Mouse (Mus musculus) lung, embryonic 15.5 days (tissue): Measurements from ENCODE around the gene Rab11fip3. TPM values are rescaled to one million over a fixed set of nuclear protein-coding genes. Genes with fewer than 3 reads are reported as not detected.
A peak's percentile ranks its signal among the peaks of the same experiment; 100 is the strongest.

Experiments used
- ATAC-seq: fragments of 200-750 bp; cut with Nextera tagmentation; 2 replicates; pipeline ENCODE4 v1.8.0; 2017; ENCODE audit warnings: moderate number of reproducible peaks, borderline replicate concordance; ENCODE audit not compliant: low FRiP score, low TSS enrichment; ENCODE audit errors: extremely low read depth
- H3K27ac ChIP-seq: fragments of 300-500 bp; sonication (generic); 2 replicates; pipeline ENCODE4 v1.5.1; 2015; ENCODE audit warnings: moderate library complexity, mild to moderate bottlenecking, inconsistent platforms
- H3K27me3 ChIP-seq: fragments of 300-500 bp; sonication (generic); 2 replicates; pipeline ENCODE4 v1.6.1; 2015; ENCODE audit warnings: inconsistent platforms
- H3K36me3 ChIP-seq: fragments of 300-500 bp; sonication (generic); 2 replicates; pipeline ENCODE4 v1.6.1; 2015; ENCODE audit warnings: inconsistent platforms
- H3K4me1 ChIP-seq: fragments of 300-500 bp; sonication (generic); 2 replicates; pipeline ENCODE4 v1.6.1; 2015; ENCODE audit warnings: inconsistent platforms
- H3K4me2 ChIP-seq: fragments of 300-500 bp; sonication (generic); 2 replicates; pipeline ENCODE4 v1.6.1; 2015; ENCODE audit warnings: inconsistent platforms, mild to moderate bottlenecking, moderate library complexity
- H3K4me3 ChIP-seq: fragments of 300-500 bp; sonication (generic); 2 replicates; pipeline ENCODE4 v1.5.1; 2015; ENCODE audit warnings: mild to moderate bottlenecking, inconsistent platforms
- H3K9ac ChIP-seq: fragments of 300-500 bp; sonication (generic); 2 replicates; pipeline ENCODE4 v1.6.1; 2015; ENCODE audit warnings: inconsistent platforms
- H3K9me3 ChIP-seq: fragments of 300-500 bp; sonication (generic); 2 replicates; pipeline ENCODE4 v1.6.1; 2016; ENCODE audit warnings: inconsistent platforms
- WGBS: fragments of 180-500 bp; shearing (Covaris S2); methylation state at CpG from one replicate; pipeline ENCODE4 v1.1.7; 2015; 5-methylcytosine and 5-hydroxymethylcytosine counted together
- polyA plus RNA-seq: library from polyadenylated mRNA; unstranded; fragments of >200 nt; fragmentation: Nextera tagmentation; extraction: Ambion mirVana; gene quantifications from 2 replicates; pipeline ENCODE4 v1.2.1, GENCODE M21; 2015

Rab11fip3 gene
- polyA plus RNA-seq, 1 experiment from 2014 or later = 13.5 TPM

GRCm38 (mm10) chr17:26005731-26006450 lies 63.5 kb downstream of the Rab11fip3 start:
- Histone ChIP-seq H3K36me3 (peaks cover 6% of the 10 kb centered on the region; the same call in 1 of the 2 replicates), H3K27me3 (no peaks in the 10 kb centered on the region), H3K9me3 (no peaks in the 10 kb centered on the region), H3K4me1 (peaks cover 4% of the 10 kb centered on the region; the same call in 1 of the 2 replicates), H3K27ac (peak overlapping the region; percentile 33; the same call in 1 of the 2 replicates), H3K9ac (no peak overlapping the region), H3K4me3 (no peak overlapping the region), H3K4me2 (no peak overlapping the region)
- WGBS = 75% methylated on average over 10 of the region's 10 CpGs
- no peak for ATAC-seq

GRCm38 (mm10) chr17:26004711-26005110 lies 64.6 kb downstream of the Rab11fip3 start:
- 90% methylated on average over 15 of the region's 15 CpGs for WGBS
- H3K36me3 ChIP-seq = peaks cover 6% of the 10 kb centered on the region; the same call in 1 of the 2 replicates
- no peak overlapping the region for H3K27ac ChIP-seq
- peaks cover 4% of the 10 kb centered on the region; the same call in 1 of the 2 replicates for H3K4me1 ChIP-seq
- no peaks in the 10 kb centered on the region for H3K9me3 ChIP-seq
- H3K9ac ChIP-seq = no peak overlapping the region
- ATAC-seq = no peak
- H3K27me3 ChIP-seq = no peaks in the 10 kb centered on the region
- no peak overlapping the region for H3K4me2 ChIP-seq
- no peak overlapping the region for H3K4me3 ChIP-seq

- Histone ChIP-seq H3K4me1 (0 out of 2 replicates have a peak, but pooled peaks cover 4% of the 10 kb centered on the region), H3K36me3 (peaks cover 7% of the 10 kb centered on the region; the same call in 1 of the 2 replicates), H3K27ac (no peak overlapping the region), H3K27me3 (no peaks in the 10 kb centered on the region), H3K4me3 (no peak overlapping the region), H3K9me3 (no peaks in the 10 kb centered on the region), H3K4me2 (no peak overlapping the region), H3K9ac (no peak overlapping the region)
- 84% methylated on average over 2 of the region's 2 CpGs for WGBS
- ATAC-seq = no peak
Measured at GRCm38 (mm10) chr17:26003864-26004263, 65.5 kb downstream of the Rab11fip3 start.

GRCm38 (mm10) chr17:25998425-25998824 lies 70.9 kb downstream of the Rab11fip3 start:
- no peak for ATAC-seq

GRCm38 (mm10) chr17:25993489-25993888 lies 75.9 kb downstream of the Rab11fip3 start:
- Histone ChIP-seq H3K9me3 (no peaks in the 10 kb centered on the region), H3K27me3 (no peaks in the 10 kb centered on the region), H3K9ac (no peak overlapping the region), H3K27ac (no peak overlapping the region), H3K4me2 (no peak overlapping the region), H3K36me3 (peaks cover 36% of the 10 kb centered on the region), H3K4me1 (no peaks in the 10 kb centered on the region), H3K4me3 (no peak overlapping the region)
- ATAC-seq = no peak
- WGBS = 76% methylated on average over 3 of the region's 3 CpGs

More at GRCm38 (mm10) chr17:25998425-25998824, 70.9 kb downstream of the Rab11fip3 start:
- Histone ChIP-seq H3K36me3 (peaks cover 10% of the 10 kb centered on the region; the same call in 1 of the 2 replicates), H3K4me2 (no peak overlapping the region), H3K27me3 (no peaks in the 10 kb centered on the region), H3K4me1 (no peaks in the 10 kb centered on the region), H3K27ac (no peak overlapping the region), H3K9me3 (no peaks in the 10 kb centered on the region), H3K9ac (no peak overlapping the region), H3K4me3 (no peak overlapping the region)
- WGBS = 90% methylated on average over 11 of the region's 11 CpGs

GRCm38 (mm10) chr17:25992274-25992673 lies 77.1 kb downstream of the Rab11fip3 start:
- no peaks in the 10 kb centered on the region for H3K9me3 ChIP-seq
- WGBS = 93% methylated on average over 4 of the region's 4 CpGs
- H3K27me3 ChIP-seq = no peaks in the 10 kb centered on the region
- H3K36me3 ChIP-seq = peaks cover 36% of the 10 kb centered on the region
- H3K4me1 ChIP-seq = no peaks in the 10 kb centered on the region
- H3K27ac ChIP-seq = no peak overlapping the region
- no peak for ATAC-seq
- H3K4me2 ChIP-seq = no peak overlapping the region
- no peak overlapping the region for H3K9ac ChIP-seq
- no peak overlapping the region for H3K4me3 ChIP-seq

GRCm38 (mm10) chr17:25990331-25990730 lies 79.0 kb downstream of the Rab11fip3 start:
- Histone ChIP-seq H3K4me2 (no peak overlapping the region), H3K36me3 (peaks cover 36% of the 10 kb centered on the region), H3K4me3 (no peak overlapping the region), H3K4me1 (no peaks in the 10 kb centered on the region), H3K9ac (no peak overlapping the region), H3K27me3 (no peaks in the 10 kb centered on the region), H3K9me3 (no peaks in the 10 kb centered on the region), H3K27ac (no peak overlapping the region)
- WGBS = 85% methylated on average over 5 of the region's 5 CpGs
- no peak for ATAC-seq

- Histone ChIP-seq H3K9ac (peak within 1 kb of the TSS; percentile 72), H3K27ac (peak within 1 kb of the TSS; percentile 72), H3K9me3 (no peaks in the 10 kb centered on the region), H3K36me3 (peaks cover 8% of the 10 kb centered on the region), H3K4me2 (peak within 1 kb of the TSS; percentile 79), H3K4me1 (peaks cover 18% of the 10 kb centered on the region), H3K27me3 (no peaks in the 10 kb centered on the region), H3K4me3 (peak within 1 kb of the TSS; percentile 79)
- ATAC-seq = peak; percentile 99
- under 1% methylated on average over 91 of the region's 91 CpGs for WGBS
Measured at GRCm38 (mm10) chr17:25985306-25986294, 83.8 kb downstream of the Rab11fip3 start, which contains the start of gene Capn15. Gene Capn15 (minus strand): TSS chr17:25985796.

GRCm38 (mm10) chr17:25984556-25985305 lies 84.6 kb downstream of the Rab11fip3 start:
- ATAC-seq = no peak
- Histone ChIP-seq H3K4me1 (peaks cover 26% of the 10 kb centered on the region), H3K9me3 (no peaks in the 10 kb centered on the region), H3K4me3 (peak overlapping the region; percentile 79), H3K9ac (peak overlapping the region; percentile 72), H3K4me2 (peak overlapping the region; percentile 79), H3K36me3 (peaks cover 3% of the 10 kb centered on the region; the same call in 1 of the 2 replicates), H3K27ac (peak overlapping the region; percentile 72), H3K27me3 (no peaks in the 10 kb centered on the region)
- WGBS = 9% methylated on average over 17 of the region's 17 CpGs

GRCm38 (mm10) chr17:25984066-25984465 lies 85.3 kb downstream of the Rab11fip3 start:
- no peaks in the 10 kb centered on the region for H3K9me3 ChIP-seq
- peak overlapping the region; percentile 72; the same call in 1 of the 2 replicates for H3K9ac ChIP-seq
- no peak overlapping the region for H3K27ac ChIP-seq
- WGBS = 97% methylated on average over 1 of the region's 1 CpGs
- no peaks in the 10 kb centered on the region for H3K36me3 ChIP-seq
- no peak for ATAC-seq
- peak overlapping the region; percentile 79 for H3K4me2 ChIP-seq
- H3K4me1 ChIP-seq = peaks cover 31% of the 10 kb centered on the region
- no peaks in the 10 kb centered on the region for H3K27me3 ChIP-seq
- peak overlapping the region; percentile 79 for H3K4me3 ChIP-seq

GRCm38 (mm10) chr17:25982913-25983312 lies 86.4 kb downstream of the Rab11fip3 start:
- Histone ChIP-seq H3K4me3 (no peak overlapping the region), H3K4me2 (no peak overlapping the region), H3K9ac (no peak overlapping the region), H3K27ac (no peak overlapping the region), H3K36me3 (no peaks in the 10 kb centered on the region), H3K4me1 (peaks cover 31% of the 10 kb centered on the region), H3K27me3 (no peaks in the 10 kb centered on the region), H3K9me3 (no peaks in the 10 kb centered on the region)
- 86% methylated on average over 3 of the region's 3 CpGs for WGBS
- no peak for ATAC-seq
